Mouse (Mus musculus) spleen, postnatal 4 days (tissue): ENCODE measurements at regions not wholly inside any gene's neighbourhood (a gene's known extent, or its start where the extent isn't known, plus 50 kb on each side); places are given as distances from the start of the nearest gene placed in this dataset.

Source experiments
- DNase-seq, 2 experiments: peaks; one replicate each; pipeline ENCODE4 v3.0.0; 2022; ENCODE audit warnings: low spot score in 2 of 2

- no peak for DNase-seq
Measured at GRCm38 (mm10) chr13:84065256-84065898, 156.7 kb upstream of the Tmem161b start.

DNA sequence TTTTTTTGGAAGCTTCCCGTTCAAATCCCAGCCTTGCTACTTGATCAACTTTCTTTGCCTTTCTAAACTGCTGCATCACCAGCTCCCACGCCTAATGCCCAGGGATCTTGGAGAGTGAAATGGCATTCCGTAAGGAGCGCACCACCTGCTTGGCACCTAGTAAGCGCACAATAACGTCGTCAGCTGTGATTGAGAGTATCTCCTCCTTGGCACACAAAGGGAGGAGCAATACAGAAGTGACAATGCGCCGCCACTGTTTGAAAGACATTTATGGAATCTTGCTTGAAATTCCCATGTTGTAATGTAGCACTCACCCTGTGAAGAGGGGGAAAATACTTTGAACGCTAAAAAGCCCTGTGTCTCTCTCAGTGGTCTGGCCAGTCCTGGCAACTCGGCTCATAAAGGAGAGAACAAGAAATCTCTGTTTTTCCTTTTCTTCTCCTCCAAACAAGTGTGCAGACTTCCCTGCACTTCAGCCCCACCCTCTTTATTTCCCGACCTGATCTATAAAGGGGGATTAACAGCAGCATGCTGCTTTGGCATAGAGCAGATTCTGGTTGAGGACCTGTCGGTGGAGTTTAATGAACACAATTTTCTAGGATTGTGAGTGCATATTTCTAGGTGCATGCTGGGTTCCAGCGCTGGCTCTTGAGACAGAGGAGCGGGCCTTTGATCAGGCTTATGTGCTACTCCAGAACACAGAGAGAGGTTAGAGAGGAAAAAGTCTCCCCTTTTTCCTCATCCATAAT, 155.7 kb upstream of the Tmem161b start:
- DNase-seq: no peak

GRCm38 (mm10) chr13:84066960-84067665, 155.0 kb upstream of the Tmem161b start:
- no peak for DNase-seq

DNA sequence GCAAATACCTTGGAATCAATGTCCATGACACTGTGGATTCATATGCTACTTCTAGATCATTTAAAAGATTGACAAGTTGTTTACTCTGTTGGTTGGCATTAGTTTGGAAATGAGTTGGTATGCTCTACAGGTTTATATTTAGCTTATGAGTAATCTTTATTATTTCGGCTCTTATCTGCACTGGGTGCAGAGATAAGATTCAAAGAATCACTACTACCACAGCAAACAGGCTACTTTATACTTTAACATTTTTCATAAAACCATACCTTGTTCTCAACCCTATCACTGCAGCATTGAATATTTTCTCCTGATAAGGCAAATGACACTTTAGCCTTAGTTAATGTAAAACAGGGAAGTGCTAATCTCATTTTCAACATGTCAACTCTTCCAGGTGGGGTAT, 153.7 kb upstream of the Tmem161b start:
- no peak for DNase-seq
